Mouse (Mus musculus): ENCODE data around the gene Bin2.
"Not testable (repeated sequence)": the region's sequence is repeated elsewhere in the genome, so short reads cannot be mapped to it uniquely, and the experiment has no call there.

Bin2 gene

DNA sequence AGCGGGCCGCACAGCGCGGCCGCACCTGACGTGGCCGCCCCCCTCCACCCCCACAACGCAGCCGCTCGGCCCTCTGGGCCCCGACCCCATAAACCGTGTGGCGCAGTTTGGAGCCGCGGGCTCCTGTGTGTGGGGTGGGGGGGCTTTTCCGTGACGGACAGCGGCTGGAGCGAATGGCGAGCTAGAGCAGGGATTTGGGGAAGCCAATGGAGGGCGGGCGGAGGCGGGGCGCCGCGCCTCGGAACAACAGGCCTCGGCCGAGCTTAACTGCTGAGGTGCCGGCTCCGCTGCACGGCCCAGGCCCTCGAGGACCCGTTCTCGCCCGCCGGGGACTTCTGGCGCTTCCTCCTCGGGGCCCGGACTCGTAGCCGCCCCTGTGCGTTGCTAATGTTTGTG lies 53.5 kb downstream of the Bin2 start:
- Histone ChIP-seq H3K4me3 (replicated peaks; ENCODE audit: low read length) (peak overlapping the region; percentile 97), H3K4me1 (replicated peaks; ENCODE audit: low read depth, low read length) (peaks cover 52% of the 10 kb centered on the region), H3K9me3 (ENCODE audit: low read length) (no peaks in the 10 kb centered on the region), H3K27me3 (ENCODE audit: insufficient read depth, low read length) (no peaks in the 10 kb centered on the region), H3K36me3 (ENCODE audit: insufficient read depth, low read length) (peaks cover 44% of the 10 kb centered on the region)
- TF ChIP-seq CTCF (conservative IDR thresholded peaks at IDR 0.05; ENCODE audit: low read length) (no peak), NANOG (IDR thresholded peaks at IDR 0.05; ENCODE audit: borderline replicate concordance, low read length) (no peak), POU5F1 (IDR thresholded peaks at IDR 0.05; ENCODE audit: borderline replicate concordance, low read length) (no peak)

DNA sequence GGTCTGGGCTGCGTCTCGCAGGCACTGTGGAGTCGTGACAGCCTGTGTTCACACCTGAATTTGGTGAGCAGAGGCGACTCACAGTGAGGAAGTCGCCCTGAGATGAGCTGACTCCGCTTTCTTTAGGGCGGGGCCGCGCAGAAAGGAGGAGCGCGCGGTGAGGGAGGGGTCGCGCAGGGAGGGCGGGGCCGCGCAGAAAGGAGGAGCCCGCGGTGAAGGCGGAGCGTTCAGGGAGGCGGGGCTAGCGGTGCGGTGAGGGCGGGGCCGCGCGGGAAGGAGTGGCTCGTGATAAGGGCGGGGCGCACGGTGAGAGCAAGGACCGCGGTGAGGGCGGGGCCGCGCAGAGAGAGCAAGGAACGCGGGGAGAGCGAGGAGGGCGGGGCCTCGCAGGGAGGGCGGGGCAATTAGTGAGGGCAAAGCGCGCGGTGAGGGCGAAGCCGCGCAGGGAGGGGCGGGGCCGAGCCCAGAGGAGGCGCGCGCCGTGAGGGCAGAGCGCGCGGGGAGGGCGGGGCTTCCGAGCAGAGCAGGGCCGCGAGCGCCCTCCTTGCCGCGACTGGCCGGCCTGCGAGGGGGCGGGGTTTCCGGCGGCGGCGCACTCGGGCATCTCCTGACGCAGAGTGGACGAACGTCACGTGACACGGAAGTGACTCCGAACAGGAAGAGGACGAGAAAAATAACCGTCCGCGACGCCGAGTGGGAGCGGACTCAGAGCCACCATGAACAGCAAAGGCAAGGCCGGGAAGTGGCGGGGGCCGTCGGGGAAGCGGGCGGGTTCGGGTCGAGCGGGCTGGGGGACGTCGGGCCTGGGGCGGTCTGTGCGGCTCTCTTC lies 54.1 kb downstream of the Bin2 start, which contains the start of gene Dazap2:
TSS of gene Dazap2 (plus strand) at position 354 of the 829 bp plus-strand sequence.
- no peak for TF ChIP-seq CTCF (conservative IDR thresholded peaks at IDR 0.05; ENCODE audit: low read length)
- no peak for TF ChIP-seq NANOG (IDR thresholded peaks at IDR 0.05; ENCODE audit: borderline replicate concordance, low read length)
- TF ChIP-seq POU5F1 (IDR thresholded peaks at IDR 0.05; ENCODE audit: borderline replicate concordance, low read length) = no peak
- Histone ChIP-seq H3K9me3 (ENCODE audit: low read length) (no peaks in the 10 kb centered on the region), H3K4me1 (replicated peaks; ENCODE audit: low read depth, low read length) (peaks cover 55% of the 10 kb centered on the region), H3K27me3 (ENCODE audit: insufficient read depth, low read length) (no peaks in the 10 kb centered on the region), H3K4me3 (replicated peaks; ENCODE audit: low read length) (peak within 1 kb of the TSS; percentile 97), H3K36me3 (ENCODE audit: insufficient read depth, low read length) (peaks cover 38% of the 10 kb centered on the region)

DNA sequence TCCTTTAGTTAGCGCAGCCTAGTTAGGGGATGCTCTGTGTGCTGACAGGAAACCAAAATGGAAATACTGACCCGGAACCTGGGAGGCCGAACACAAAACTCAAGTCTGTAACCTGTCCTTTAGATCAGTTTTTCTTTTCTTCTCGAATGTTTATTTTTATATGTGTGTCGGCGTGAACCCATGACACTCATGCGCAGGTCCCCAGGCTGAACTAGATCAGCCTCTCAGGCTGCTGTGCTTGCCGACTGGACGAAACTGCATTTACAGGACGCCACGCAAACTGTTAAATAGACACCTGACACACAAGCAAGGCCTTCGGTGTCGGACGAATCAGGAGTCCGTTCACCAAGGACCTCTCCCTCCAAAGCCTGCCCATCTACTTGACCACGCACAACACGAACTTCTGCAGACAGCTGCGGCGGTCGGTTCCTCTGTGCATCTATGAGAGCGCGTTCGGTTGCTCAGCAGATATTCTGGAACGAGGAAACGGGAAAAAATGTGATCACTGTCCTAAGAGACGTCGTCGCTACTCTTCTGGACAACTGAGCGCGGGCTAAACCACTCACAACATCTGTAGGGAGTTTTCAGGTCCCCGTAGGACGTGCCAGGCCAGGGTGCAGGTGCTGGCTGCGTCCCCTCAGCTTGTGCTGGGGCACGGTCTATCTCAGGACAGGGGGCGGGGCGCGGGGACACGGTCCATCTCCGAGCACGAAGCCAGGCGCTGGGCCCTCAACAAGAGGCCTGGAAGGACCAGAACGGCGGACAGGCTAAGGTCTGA lies 54.9 kb downstream of the Bin2 start:
- Histone ChIP-seq H3K36me3 (ENCODE audit: insufficient read depth, low read length) (peaks cover 30% of the 10 kb centered on the region), H3K4me3 (replicated peaks; ENCODE audit: low read length) (peak overlapping the region; percentile 81), H3K4me1 (replicated peaks; ENCODE audit: low read depth, low read length) (peaks cover 59% of the 10 kb centered on the region), H3K9me3 (ENCODE audit: low read length) (no peaks in the 10 kb centered on the region), H3K27me3 (ENCODE audit: insufficient read depth, low read length) (no peaks in the 10 kb centered on the region)
- no peak for TF ChIP-seq CTCF (conservative IDR thresholded peaks at IDR 0.05; ENCODE audit: low read length)

DNA sequence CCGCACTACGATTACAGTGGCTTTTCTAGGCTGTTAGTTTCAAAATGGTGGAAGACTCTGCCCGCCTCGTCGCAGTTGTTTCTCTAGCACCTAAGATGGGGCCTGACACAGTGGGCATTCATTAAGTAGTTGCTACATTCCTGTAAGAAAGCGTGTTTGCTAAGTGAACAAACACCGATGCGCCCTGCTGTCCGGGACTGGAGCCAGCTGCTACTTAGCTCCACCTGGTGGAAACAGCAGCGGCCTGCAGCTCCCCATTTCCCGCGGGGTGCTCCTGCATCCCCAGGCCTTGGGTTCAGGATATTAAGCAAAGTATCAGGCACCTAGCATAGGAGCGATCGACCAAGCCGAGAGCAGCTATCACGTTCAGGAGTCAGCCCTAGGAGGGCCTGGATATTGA lies 55.8 kb downstream of the Bin2 start:
- no peaks in the 10 kb centered on the region for H3K9me3 ChIP-seq (ENCODE audit: low read length)
- H3K27me3 ChIP-seq (ENCODE audit: insufficient read depth, low read length) = no peaks in the 10 kb centered on the region
- peaks cover 21% of the 10 kb centered on the region for H3K36me3 ChIP-seq (ENCODE audit: insufficient read depth, low read length)
- H3K4me1 ChIP-seq (replicated peaks; ENCODE audit: low read depth, low read length) = peaks cover 56% of the 10 kb centered on the region
- H3K4me3 ChIP-seq (replicated peaks; ENCODE audit: low read length) = peak overlapping the region; percentile 53
- TF ChIP-seq NANOG (IDR thresholded peaks at IDR 0.05; ENCODE audit: borderline replicate concordance, low read length) (no peak), POU5F1 (IDR thresholded peaks at IDR 0.05; ENCODE audit: borderline replicate concordance, low read length) (no peak), CTCF (conservative IDR thresholded peaks at IDR 0.05; ENCODE audit: low read length) (peak; percentile 45)

DNA sequence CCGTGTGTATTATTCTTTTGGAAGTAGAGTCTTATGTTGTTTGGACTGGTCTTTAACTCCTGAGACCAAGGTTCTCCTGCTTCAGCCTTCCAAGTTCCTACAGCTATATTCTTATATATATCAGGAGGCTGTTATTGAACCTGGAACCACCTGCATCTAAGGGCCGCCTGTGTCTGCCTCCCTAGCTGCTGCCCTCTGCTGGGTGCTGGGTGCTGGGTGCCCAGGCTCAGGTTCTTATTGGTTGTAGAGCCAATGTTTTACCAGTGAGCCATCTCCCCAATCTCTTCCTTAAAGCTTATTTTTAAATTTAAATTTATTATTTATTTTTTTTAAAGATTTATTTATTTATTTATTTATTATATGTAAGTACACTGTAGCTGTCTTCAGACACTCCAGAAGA lies 56.9 kb downstream of the Bin2 start:
- no peak overlapping the region for H3K4me3 ChIP-seq (replicated peaks; ENCODE audit: low read length)
- H3K9me3 ChIP-seq (ENCODE audit: low read length) = no peaks in the 10 kb centered on the region
- peaks cover 46% of the 10 kb centered on the region for H3K4me1 ChIP-seq (replicated peaks; ENCODE audit: low read depth, low read length)
- peaks cover 10% of the 10 kb centered on the region for H3K36me3 ChIP-seq (ENCODE audit: insufficient read depth, low read length)
- TF ChIP-seq NANOG (IDR thresholded peaks at IDR 0.05; ENCODE audit: borderline replicate concordance, low read length) (no peak), CTCF (conservative IDR thresholded peaks at IDR 0.05; ENCODE audit: low read length) (peak; percentile 51)
- no peaks in the 10 kb centered on the region for H3K27me3 ChIP-seq (ENCODE audit: insufficient read depth, low read length)

DNA sequence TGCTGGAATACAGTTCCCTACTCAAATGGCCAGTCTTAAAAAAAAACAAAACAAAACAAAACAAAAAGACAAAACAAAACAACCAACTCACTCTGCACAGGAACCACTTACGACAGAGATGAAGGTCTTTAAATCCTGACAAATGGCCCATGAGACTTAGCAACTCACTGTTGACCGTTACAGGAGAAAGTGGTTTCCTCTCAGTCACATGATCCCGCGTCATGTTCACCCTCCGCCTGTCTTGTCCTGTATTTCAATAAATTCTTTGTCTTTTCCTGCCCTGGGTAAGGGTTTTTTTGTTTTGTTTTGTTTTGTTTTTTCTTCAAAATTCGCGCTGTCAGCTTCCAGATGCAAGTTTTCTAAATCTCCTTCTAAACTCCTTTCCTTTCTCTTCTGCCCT lies 57.4 kb downstream of the Bin2 start:
- TF ChIP-seq CTCF (conservative IDR thresholded peaks at IDR 0.05; ENCODE audit: low read length) = no peak
- TF ChIP-seq NANOG (IDR thresholded peaks at IDR 0.05; ENCODE audit: borderline replicate concordance, low read length) = no peak
- TF ChIP-seq POU5F1 (IDR thresholded peaks at IDR 0.05; ENCODE audit: borderline replicate concordance, low read length) = no peak
- H3K4me3 ChIP-seq (replicated peaks; ENCODE audit: low read length) = no peak overlapping the region
- H3K4me1 ChIP-seq (replicated peaks; ENCODE audit: low read depth, low read length) = peaks cover 42% of the 10 kb centered on the region
- H3K27me3 ChIP-seq (ENCODE audit: insufficient read depth, low read length) = no peaks in the 10 kb centered on the region
- peaks cover 5% of the 10 kb centered on the region for H3K36me3 ChIP-seq (ENCODE audit: insufficient read depth, low read length)
- no peaks in the 10 kb centered on the region for H3K9me3 ChIP-seq (ENCODE audit: low read length)

DNA sequence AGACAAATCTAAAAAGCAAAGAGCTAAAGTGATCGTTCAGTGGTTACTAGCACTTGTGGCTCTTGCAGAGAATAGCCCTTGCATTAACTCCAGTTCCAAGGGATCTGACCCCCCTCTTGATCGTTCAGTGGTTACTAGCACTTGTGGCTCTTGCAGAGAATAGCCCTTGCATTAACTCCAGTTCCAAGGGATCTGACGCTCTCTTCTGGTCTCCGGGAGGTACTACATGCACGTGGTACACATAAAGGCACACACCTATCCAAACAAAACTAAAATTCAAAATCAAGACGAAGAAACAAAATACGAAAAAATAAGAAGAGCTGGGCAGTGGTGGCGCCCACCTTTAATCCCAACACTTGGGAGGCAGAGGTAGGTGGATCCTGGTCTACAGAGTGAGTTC lies 62.7 kb downstream of the Bin2 start:
- peak; percentile 37 for TF ChIP-seq CTCF (conservative IDR thresholded peaks at IDR 0.05; ENCODE audit: low read length)
- H3K36me3 ChIP-seq (ENCODE audit: insufficient read depth, low read length); H3K9me3 ChIP-seq (ENCODE audit: low read length); H3K4me3 ChIP-seq (replicated peaks; ENCODE audit: low read length): not testable (repeated sequence)
- Histone ChIP-seq H3K27me3 (ENCODE audit: insufficient read depth, low read length) (peaks cover 12% of the 10 kb centered on the region), H3K4me1 (replicated peaks; ENCODE audit: low read depth, low read length) (peaks cover 33% of the 10 kb centered on the region)

DNA sequence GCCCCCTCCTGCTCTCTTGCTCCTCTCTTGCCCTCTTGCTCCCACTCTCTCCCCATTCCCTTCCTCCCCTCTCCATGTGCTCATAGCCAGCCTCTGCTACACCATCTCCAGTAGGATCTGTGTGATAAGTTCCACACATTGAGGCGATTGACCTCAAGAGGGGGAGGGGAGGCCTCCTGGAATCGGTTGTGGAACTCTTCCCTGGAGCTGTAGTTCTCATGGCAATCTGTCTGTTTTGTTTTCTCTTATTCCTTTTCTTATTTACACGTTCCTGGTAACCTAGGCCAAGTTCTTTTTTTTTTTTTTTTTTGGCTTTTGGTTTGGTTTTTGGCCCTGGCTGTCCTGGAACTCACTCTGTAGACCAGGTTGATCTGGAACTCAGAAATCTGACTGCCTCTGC lies 67.7 kb downstream of the Bin2 start:
- Histone ChIP-seq H3K27me3 (ENCODE audit: insufficient read depth, low read length) (peaks cover 46% of the 10 kb centered on the region), H3K9me3 (ENCODE audit: low read length) (no peaks in the 10 kb centered on the region), H3K36me3 (ENCODE audit: insufficient read depth, low read length) (no peaks in the 10 kb centered on the region), H3K4me3 (replicated peaks; ENCODE audit: low read length) (no peak overlapping the region), H3K4me1 (replicated peaks; ENCODE audit: low read depth, low read length) (peaks cover 29% of the 10 kb centered on the region)
- TF ChIP-seq POU5F1 (IDR thresholded peaks at IDR 0.05; ENCODE audit: borderline replicate concordance, low read length) (no peak), NANOG (IDR thresholded peaks at IDR 0.05; ENCODE audit: borderline replicate concordance, low read length) (no peak), CTCF (conservative IDR thresholded peaks at IDR 0.05; ENCODE audit: low read length) (no peak)

All from E14TG2a.4 (cell line).